Mouse (Mus musculus) frontal cortex, postnatal 25 days (tissue): Measurements from ENCODE around the gene Fmnl2.

Source experiments
- DNase-seq, 2 experiments: peaks; one replicate each; pipeline ENCODE4 v3.0.0; 2022; ENCODE audit warnings: low spot score in 2 of 2

Fmnl2 gene

GRCm38 (mm10) chr2:53105408-53105807, 247.7 kb downstream of the Fmnl2 start:
- no peak for DNase-seq

- no peak for DNase-seq
These were observed 248.4 kb downstream of the Fmnl2 start for GRCm38 (mm10) chr2:53106056-53106455.

- DNase-seq: no peak
These were observed 248.8 kb downstream of the Fmnl2 start for GRCm38 (mm10) chr2:53106472-53106871.

- no peak for DNase-seq
These were observed 250.9 kb downstream of the Fmnl2 start for GRCm38 (mm10) chr2:53108547-53108946.

GRCm38 (mm10) chr2:53121797-53122196, 264.1 kb downstream of the Fmnl2 start:
- DNase-seq: peak; percentile 25 to 41

GRCm38 (mm10) chr2:53125998-53126397, 268.3 kb downstream of the Fmnl2 start:
- DNase-seq: no peak

GRCm38 (mm10) chr2:53129070-53129469, 271.4 kb downstream of the Fmnl2 start:
- DNase-seq: no peak

GRCm38 (mm10) chr2:53131567-53131966, 273.9 kb downstream of the Fmnl2 start:
- no peak for DNase-seq

- no peak for DNase-seq
These were observed 289.2 kb downstream of the Fmnl2 start for GRCm38 (mm10) chr2:53146852-53147251.

GRCm38 (mm10) chr2:53173966-53174365, 316.3 kb downstream of the Fmnl2 start:
- no peak for DNase-seq

GRCm38 (mm10) chr2:53178966-53179365, 321.3 kb downstream of the Fmnl2 start:
- DNase-seq: no peak

GRCm38 (mm10) chr2:53179876-53180275, 322.2 kb downstream of the Fmnl2 start:
- no peak for DNase-seq
